Mouse (Mus musculus): ENCODE measurements around the gene Hspb2.

The Hspb2 gene

GRCm38 (mm10) chr9:50752054-50752602, at the start of gene Hspb2:
TSS of gene Hspb2 (minus strand) at chr9:50752354.
- no peak for DNase-seq (ENCODE audit: low spot score)

DNA sequence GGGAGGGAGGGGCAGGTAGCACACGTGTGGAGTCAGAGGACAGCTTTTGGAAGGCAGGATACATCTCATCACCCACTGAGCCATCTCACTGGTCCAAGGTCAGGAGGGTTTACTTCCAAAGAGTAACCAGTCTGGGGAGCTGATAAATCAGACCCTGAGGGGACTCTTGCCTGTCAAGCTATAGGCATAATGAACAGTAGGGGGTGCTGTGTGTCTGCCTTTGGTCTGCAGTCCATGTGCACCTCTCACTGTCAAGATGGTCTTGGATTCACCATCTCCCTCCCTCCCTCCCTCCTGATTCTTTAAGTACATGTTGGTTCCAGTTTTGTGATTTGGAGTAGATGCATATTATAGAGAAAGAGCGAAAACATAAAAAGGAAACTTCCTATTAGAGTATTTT, 48.8 kb upstream of the Hspb2 start:
- peak; percentile 25 for DNase-seq (ENCODE audit: low spot score)

DNA sequence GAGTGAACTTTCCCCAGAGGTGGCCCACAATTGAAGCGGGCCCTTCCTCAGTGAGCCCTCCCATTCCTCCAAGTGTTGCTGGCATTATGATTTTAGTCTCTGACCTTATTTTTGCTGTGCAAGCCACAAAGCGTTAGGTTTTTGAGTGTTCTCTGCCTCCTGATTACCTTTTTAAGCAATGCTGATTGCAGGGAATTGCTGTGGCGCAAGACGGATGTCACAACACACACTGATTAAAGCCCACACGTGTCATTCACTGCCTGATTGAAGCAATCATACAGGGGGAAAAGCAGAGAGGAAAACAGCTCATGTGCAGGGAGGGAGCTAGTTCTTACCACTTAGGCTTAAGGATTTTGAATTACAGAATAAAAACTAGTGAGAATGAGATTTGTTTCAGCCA, 46.2 kb upstream of the Hspb2 start:
- no peak for DNase-seq (ENCODE audit: low spot score)

DNA sequence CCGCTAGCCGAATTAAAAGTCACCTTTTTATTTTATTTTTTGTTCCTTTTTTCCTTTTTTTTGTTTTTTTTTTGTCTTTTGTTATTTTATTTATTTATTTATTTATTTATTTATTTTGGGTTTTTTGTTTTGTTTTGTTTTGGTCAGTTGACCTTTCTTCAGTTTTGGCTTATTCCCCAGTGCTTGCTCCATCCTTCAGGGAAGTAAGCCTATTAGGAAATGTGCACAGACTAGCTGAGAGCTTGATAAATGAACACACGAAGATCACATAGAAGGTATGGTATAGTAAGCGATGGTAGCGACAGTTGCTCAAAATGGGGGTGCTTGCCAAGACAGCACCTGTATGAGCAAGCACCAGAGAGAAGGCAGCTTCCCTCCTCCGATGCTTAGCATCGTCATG, 45.5 kb upstream of the Hspb2 start:
- DNase-seq (ENCODE audit: low spot score) = no peak

GRCm38 (mm10) chr9:50796776-50797175, 44.6 kb upstream of the Hspb2 start:
- DNase-seq (ENCODE audit: low spot score) = no peak

- DNase-seq (ENCODE audit: low spot score) = no peak
Observed at GRCm38 (mm10) chr9:50795266-50795665, 43.1 kb upstream of the Hspb2 start.

- no peak for DNase-seq (ENCODE audit: low spot score)
Observed at GRCm38 (mm10) chr9:50782155-50782554, 30.0 kb upstream of the Hspb2 start.

GRCm38 (mm10) chr9:50776162-50776760, 24.1 kb upstream of the Hspb2 start:
- DNase-seq (ENCODE audit: low spot score) = no peak

- DNase-seq (ENCODE audit: low spot score) = no peak
Observed at GRCm38 (mm10) chr9:50775662-50776126, 23.5 kb upstream of the Hspb2 start.

DNA sequence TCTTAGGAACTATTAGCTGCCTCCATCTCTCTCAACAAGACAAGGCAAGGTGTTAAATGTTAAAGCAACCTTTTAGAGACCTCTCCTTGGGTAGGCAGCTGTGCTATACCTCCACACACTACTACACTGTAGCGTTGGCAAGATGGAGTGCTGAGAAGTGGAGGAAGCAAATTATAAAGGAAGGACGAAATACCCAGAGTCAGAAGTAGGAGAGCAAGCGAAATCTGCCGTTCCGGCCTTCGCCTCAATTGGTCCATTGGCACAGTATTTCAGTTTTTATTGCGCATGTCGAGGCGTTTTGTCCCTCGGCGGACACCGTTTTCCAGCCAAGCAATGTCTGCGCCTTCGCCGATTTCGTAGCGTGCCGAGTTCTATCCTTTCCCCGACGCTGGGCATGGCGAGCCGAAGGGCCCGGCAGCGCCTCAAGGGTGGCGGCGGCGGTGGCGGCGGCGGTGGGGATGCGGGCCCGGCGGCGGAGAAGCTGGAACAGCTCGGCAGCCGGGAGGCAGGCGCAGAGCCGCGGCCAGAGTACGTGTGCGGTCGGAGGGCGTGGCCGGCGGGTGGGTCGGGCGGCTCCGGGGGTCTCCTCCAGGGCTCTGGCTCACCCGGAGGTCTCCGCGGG, 22.9 kb upstream of the Hspb2 start, which contains the start of the genes Alg9 and 1110032A03Rik:
TSS of gene Alg9 (plus strand) at position 29 of the 622 bp plus-strand sequence.
TSS of gene 1110032A03Rik (minus strand) at position 530 of the 622 bp plus-strand sequence.
- DNase-seq (ENCODE audit: low spot score) = peak; percentile 89

GRCm38 (mm10) chr9:50774026-50774462, 21.9 kb upstream of the Hspb2 start:
- no peak for DNase-seq (ENCODE audit: low spot score)

DNA sequence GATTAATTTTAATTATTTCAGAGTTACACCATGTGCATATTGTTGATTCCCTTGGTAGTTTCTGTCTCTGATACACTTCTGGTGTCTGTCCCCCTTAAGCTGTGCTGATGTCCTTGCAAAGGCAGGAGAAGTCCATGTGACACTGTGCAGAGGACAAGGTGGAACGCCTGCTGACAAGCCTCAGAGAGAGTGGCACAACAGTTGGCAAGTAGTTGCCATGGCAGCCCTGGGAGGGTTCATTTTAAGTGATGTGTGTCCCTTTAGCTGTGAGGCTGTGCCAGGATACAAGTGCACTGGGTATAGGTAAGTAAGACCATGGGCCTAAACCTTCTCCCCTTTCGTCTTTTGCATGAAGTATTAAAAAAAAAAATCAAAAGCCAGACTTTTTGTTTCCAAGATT, 17.9 kb upstream of the Hspb2 start:
- no peak for DNase-seq (ENCODE audit: low spot score)

DNA sequence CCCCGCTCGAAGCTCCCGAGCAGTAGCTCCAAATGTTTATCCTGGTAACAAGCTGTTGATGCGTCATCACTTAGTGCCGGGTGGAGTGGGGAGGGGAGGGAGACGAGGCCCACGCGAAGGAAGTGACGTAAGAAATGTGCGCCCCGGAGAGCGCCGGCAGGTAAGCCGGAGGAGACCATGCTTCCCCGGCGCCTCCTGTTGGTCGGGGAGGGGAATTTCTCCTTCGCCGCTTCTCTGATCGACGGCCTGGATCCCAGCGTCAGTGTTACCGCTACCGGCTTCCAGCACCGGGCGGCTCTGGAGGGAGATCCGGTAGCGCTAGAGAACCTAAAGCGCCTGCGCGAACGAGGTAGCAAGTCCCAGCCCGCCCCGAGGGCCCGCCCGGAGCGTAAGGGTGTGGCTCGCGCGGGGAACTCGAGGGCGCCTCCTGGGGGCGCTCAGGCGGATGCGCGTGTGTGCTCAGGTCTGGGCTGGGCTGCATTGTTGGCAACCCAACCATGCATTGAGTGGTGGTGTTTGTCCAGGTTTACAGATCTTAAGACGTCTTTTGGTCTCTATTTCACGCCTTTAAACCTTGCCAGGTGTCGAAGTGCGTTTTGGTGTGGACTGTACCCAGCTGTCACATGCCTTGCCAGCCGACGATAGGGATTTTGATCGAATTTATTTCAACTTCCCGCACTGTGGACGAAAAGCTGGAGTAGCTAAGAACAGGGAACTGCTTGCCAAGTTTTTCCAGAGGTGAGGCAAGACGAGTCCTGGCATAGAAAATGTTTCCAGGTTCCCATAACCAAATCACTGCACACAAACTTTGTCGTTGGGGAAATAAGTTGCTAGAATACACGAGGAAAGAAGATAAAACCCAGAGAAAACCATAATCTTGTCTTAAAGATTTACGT, 16.2 kb upstream of the Hspb2 start, which contains the start of gene Fdxacb1:
TSS of gene Fdxacb1 (plus strand) at position 130 of the 896 bp plus-strand sequence.
- peak; percentile 97 for DNase-seq (ENCODE audit: low spot score)

GRCm38 (mm10) chr9:50767531-50768106, 15.5 kb upstream of the Hspb2 start:
- DNase-seq (ENCODE audit: low spot score) = no peak

GRCm38 (mm10) chr9:50763331-50763730, 11.2 kb upstream of the Hspb2 start:
- no peak for DNase-seq (ENCODE audit: low spot score)

DNA sequence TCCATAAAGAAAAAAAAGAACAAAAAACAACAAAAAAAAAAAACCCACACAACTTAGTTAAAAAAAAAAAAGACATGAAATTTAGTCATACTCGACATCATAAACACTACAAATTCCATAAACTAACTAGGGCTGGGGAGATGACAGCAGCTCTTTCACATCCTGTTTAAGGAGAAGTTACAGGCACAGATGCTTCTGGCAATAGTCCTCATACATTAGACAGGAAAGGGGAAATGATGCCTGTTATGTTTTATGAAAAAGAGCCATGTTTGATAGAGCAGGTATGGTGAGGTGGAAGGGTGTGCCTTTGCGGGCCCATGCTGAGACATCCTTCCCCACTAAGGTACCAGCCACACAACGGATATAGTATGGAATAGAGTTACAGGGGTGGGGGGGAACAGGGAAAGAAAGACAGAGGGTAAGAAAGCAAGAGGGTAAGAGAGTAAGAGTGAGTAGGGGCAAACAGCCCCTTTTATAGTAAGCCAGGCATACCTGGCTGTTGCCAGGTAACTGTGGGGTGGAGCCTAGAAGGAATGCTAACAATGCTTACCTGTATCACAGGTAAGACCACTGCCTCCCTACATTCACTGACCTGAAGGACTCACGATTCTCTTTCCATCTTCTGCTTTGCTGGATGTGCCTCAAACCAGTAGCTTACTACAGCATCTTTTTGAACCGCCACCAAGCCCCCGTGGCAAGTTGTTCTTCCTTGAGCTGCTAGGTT, 9.5 kb upstream of the Hspb2 start:
- no peak for DNase-seq (ENCODE audit: low spot score)

- DNase-seq (ENCODE audit: low spot score) = no peak
Observed at GRCm38 (mm10) chr9:50756711-50757110, 4.6 kb upstream of the Hspb2 start.

DNA sequence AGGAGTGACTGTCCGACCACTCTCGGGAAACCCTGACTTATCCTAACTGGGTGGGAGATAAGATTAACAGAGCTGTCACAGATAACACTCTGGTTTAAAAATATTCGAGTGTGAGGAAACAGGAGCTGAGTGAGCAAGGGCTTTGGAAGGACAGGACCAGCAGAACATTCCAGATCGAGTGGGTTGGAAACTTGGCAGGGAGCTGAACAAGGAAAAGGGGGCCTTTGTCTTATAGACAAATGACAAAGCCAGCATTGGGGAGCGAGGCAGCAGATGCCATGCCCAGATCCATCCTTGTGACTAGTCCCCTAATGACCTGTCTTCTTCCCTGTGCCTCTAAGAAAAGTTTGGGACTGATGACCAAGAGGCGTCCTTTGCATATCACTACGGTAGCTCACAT, 1.8 kb upstream of the Hspb2 start:
- DNase-seq (ENCODE audit: low spot score) = no peak

- peak; percentile 60 for DNase-seq (ENCODE audit: low spot score)
Observed at GRCm38 (mm10) chr9:50752784-50753615, 846 bp upstream of the Hspb2 start.

GRCm38 (mm10) chr9:50751323-50751722, 831 bp downstream of the Hspb2 start, which contains the start of gene Cryab:
TSS of gene Cryab (plus strand) at chr9:50751325.
- no peak for DNase-seq (ENCODE audit: low spot score)

Data from ovary, postnatal 14 days (tissue).